28 mouse cellular contexts compared by ENCODE assay signal in genomic region chr11:84574834-84575233, GRCm38 (mm10). TPM values are rescaled to one million over a fixed set of nuclear protein-coding genes. Genes with fewer than 3 reads are reported as not detected.
DNase-seq lines count a peak whose midpoint lies in the region; ATAC-seq lines count a peak whose summit lies in the region.
"Had no signal": no experiment of that assay in that cellular context is flagged by ENCODE, and none has a peak within 500 bp of the region (broad histone marks: within the 10 kb centered on the region; RNA-seq: fewer than 3 reads in every experiment).

No protein-coding gene starts in this region.

- H3K4me1 ChIP-seq in forebrain, embryonic 10.5 days = peaks cover 51% of the 10 kb centered on the region
- H3K4me1 ChIP-seq in forebrain, embryonic 15.5 days = peaks cover 36% of the 10 kb centered on the region
- H3K4me1 ChIP-seq in midbrain, embryonic 15.5 days = peaks cover 34% of the 10 kb centered on the region
- H3K4me1 ChIP-seq in heart, embryonic 11.5 days (ENCODE audit: control insufficient read depth, insufficient read depth, low read length) = no peaks in the 10 kb centered on the region
- H3K4me1 ChIP-seq: heart, embryonic 12.5 days; liver, embryonic 15.5 days; lung, embryonic 15.5 days; megakaryocyte, embryonic 14.5 days had no signal

- ATAC-seq in forebrain, embryonic 15.5 days (replicated peaks) = no peak
- ATAC-seq in midbrain, embryonic 15.5 days (replicated peaks) = no peak
- ATAC-seq in heart, embryonic 11.5 days (replicated peaks; ENCODE audit: insufficient number of reproducible peaks, low FRiP score, low TSS enrichment) = no peak
- ATAC-seq: intestine, embryonic 16.5 days had no signal

- intact Hi-C loops in left cerebral cortex, postnatal 4 days (cut with DNase I) = no loop called here
- intact Hi-C loops in left cerebral cortex, postnatal 10 days (cut with DNase I) = no loop called here

- peak overlapping the region; percentile 30 for H3K27ac ChIP-seq in forebrain, embryonic 10.5 days
- no peak overlapping the region for H3K27ac ChIP-seq in forebrain, embryonic 15.5 days (replicated peaks)
- 0 out of 2 replicates have a peak overlapping the region, but pooled peaks have one; percentile 2 for H3K27ac ChIP-seq in midbrain, embryonic 15.5 days
- no peak overlapping the region for H3K27ac ChIP-seq in heart, embryonic 11.5 days (ENCODE audit: low read depth, low read length)
- H3K27ac ChIP-seq: hindbrain, embryonic 15.5 days; left cerebral cortex, adult 2 months; limb, embryonic 10.5 days; liver, embryonic 15.5 days; lung, embryonic 15.5 days had no signal

- H3K27me3 ChIP-seq in forebrain, embryonic 10.5 days (ENCODE audit: poor library complexity, severe bottlenecking) = peaks cover 90% of the 10 kb centered on the region
- peaks cover 10% of the 10 kb centered on the region for H3K27me3 ChIP-seq in forebrain, embryonic 15.5 days
- H3K27me3 ChIP-seq in midbrain, embryonic 15.5 days (replicated peaks) = no peaks in the 10 kb centered on the region; the same call in 1 of the 2 replicates
- H3K27me3 ChIP-seq in heart, embryonic 11.5 days (ENCODE audit: control insufficient read depth, insufficient read depth, low read length) = peaks cover 7% of the 10 kb centered on the region

- H3K9ac ChIP-seq in forebrain, embryonic 15.5 days (replicated peaks) = no peak overlapping the region
- H3K9ac ChIP-seq in midbrain, embryonic 15.5 days = no peak overlapping the region
- H3K9ac ChIP-seq in heart, embryonic 11.5 days (ENCODE audit: low read depth, low read length) = no peak overlapping the region
- H3K9ac ChIP-seq: heart, embryonic 12.5 days; hindbrain, embryonic 15.5 days; liver, embryonic 15.5 days; lung, embryonic 15.5 days had no signal

- 33% methylated on average over 8 of the region's 8 CpGs for WGBS in forebrain, embryonic 10.5 days
- 28% methylated on average over 8 of the region's 8 CpGs for WGBS in forebrain, embryonic 15.5 days
- WGBS in midbrain, embryonic 15.5 days = 14% methylated on average over 8 of the region's 8 CpGs
- WGBS in heart, embryonic 11.5 days (ENCODE audit: insufficient replicate concordance) = 58% methylated on average over 8 of the region's 8 CpGs

- DNase-seq in forebrain, embryonic 10.5 days (ENCODE audit: extremely low spot score, low spot score) = no peak
- DNase-seq in left cerebral cortex, postnatal 4 days = peak; percentile 64
- DNase-seq in left cerebral cortex, adult 11 months (ENCODE audit: low spot score) = no peak
- peak; percentile 48 for DNase-seq in embryo, embryonic 11 days
- DNase-seq in left cerebral cortex, postnatal 10 days (ENCODE audit: extremely low spot score in 1 of 2, low spot score in 2 of 2) = no peak
- DNase-seq: adrenal gland, postnatal 36 days; cerebellum, adult 11-12 months; cerebellum, postnatal 14 days; gastrocnemius, postnatal 10 days; heart, adult 11 months; heart, postnatal 10 days; kidney, postnatal 4 days; layer of hippocampus, adult 9-11 months; liver; lung, postnatal 36 days; thymus, adult 18-20 months; thymus, postnatal 4 days had no signal

- no peaks in the 10 kb centered on the region for H3K9me3 ChIP-seq in forebrain, embryonic 10.5 days
- no peaks in the 10 kb centered on the region for H3K9me3 ChIP-seq in forebrain, embryonic 15.5 days
- no peaks in the 10 kb centered on the region for H3K9me3 ChIP-seq in midbrain, embryonic 15.5 days
- H3K9me3 ChIP-seq in heart, embryonic 11.5 days (replicated peaks; ENCODE audit: control insufficient read depth, low read length) = no peaks in the 10 kb centered on the region
- H3K9me3 ChIP-seq: heart, embryonic 12.5 days; hindbrain, embryonic 15.5 days; limb, embryonic 10.5 days; liver, embryonic 15.5 days; lung, embryonic 15.5 days; megakaryocyte, embryonic 14.5 days had no signal

- no peaks in the 10 kb centered on the region for H3K36me3 ChIP-seq in forebrain, embryonic 10.5 days (replicated peaks)
- no peaks in the 10 kb centered on the region for H3K36me3 ChIP-seq in forebrain, embryonic 15.5 days
- no peaks in the 10 kb centered on the region for H3K36me3 ChIP-seq in midbrain, embryonic 15.5 days (replicated peaks)
- no peaks in the 10 kb centered on the region for H3K36me3 ChIP-seq in heart, embryonic 11.5 days (ENCODE audit: control insufficient read depth, insufficient read depth, low read length)
- H3K36me3 ChIP-seq: heart, embryonic 12.5 days; hindbrain, embryonic 15.5 days; limb, embryonic 10.5 days; liver, embryonic 15.5 days; lung, embryonic 15.5 days had no signal

- no peak overlapping the region for H3K4me2 ChIP-seq in forebrain, embryonic 15.5 days (replicated peaks)
- H3K4me2 ChIP-seq in midbrain, embryonic 15.5 days = no peak overlapping the region
- H3K4me2 ChIP-seq in heart, embryonic 11.5 days = no peak overlapping the region
- H3K4me2 ChIP-seq: heart, embryonic 12.5 days; hindbrain, embryonic 15.5 days; liver, embryonic 15.5 days; lung, embryonic 15.5 days had no signal

- H3K4me3 ChIP-seq in forebrain, embryonic 10.5 days = no peak overlapping the region
- H3K4me3 ChIP-seq in forebrain, embryonic 15.5 days = no peak overlapping the region
- H3K4me3 ChIP-seq in midbrain, embryonic 15.5 days = no peak overlapping the region
- H3K4me3 ChIP-seq in heart, embryonic 11.5 days (ENCODE audit: low read depth, low read length) = no peak overlapping the region
- H3K4me3 ChIP-seq: heart, embryonic 12.5 days; hindbrain, embryonic 15.5 days; left cerebral cortex, adult 2 months; limb, embryonic 10.5 days; liver, embryonic 15.5 days; lung, embryonic 15.5 days; megakaryocyte, embryonic 14.5 days had no signal

RNA-seq across cellular contexts. Expression of gene Lhx1, which starts 49.5 kb away (rescaled TPM):
- polyA plus RNA-seq in forebrain, embryonic 10.5 days (2016; fragmentation: Nextera tagmentation; extraction: Ambion mirVana) = 1.3 and 2.6 TPM in 2 replicates
- 3.4 and 4.8 TPM in 2 replicates for polyA plus RNA-seq in forebrain, embryonic 15.5 days (2015; fragmentation: Nextera tagmentation; extraction: Ambion mirVana)
- 1 to 10 TPM; 1.5 to 1.6 TPM for total RNA-seq in left cerebral cortex, postnatal 4 days (2021)
- polyA plus RNA-seq in midbrain, embryonic 15.5 days (2015; fragmentation: Nextera tagmentation; extraction: Ambion mirVana) = 36.8 and 43.3 TPM in 2 replicates
- under 1 TPM; 0.39 to 0.71 TPM for total RNA-seq in left cerebral cortex, postnatal 10 days (2021)
- polyA plus RNA-seq in heart, embryonic 11.5 days (2014; fragmentation: Nextera tagmentation; extraction: Ambion mirVana) = 0.04 and 0.06 TPM in 2 replicates
- total RNA-seq: adrenal gland, postnatal 36 days; gastrocnemius, postnatal 10 days; heart, postnatal 10 days had no signal

Comparison
In these comparisons a context has a peak if more than half of its experiments do, and no peak if none do; other contexts are left out.
1. DNase-seq: peak in left cerebral cortex, postnatal 4 days (single experiment) and embryo, embryonic 11 days (single experiment); none in forebrain, embryonic 10.5 days (single experiment), left cerebral cortex, adult 11 months (single experiment) and left cerebral cortex, postnatal 10 days (0 of 2).
2. H3K27ac ChIP-seq: peak in forebrain, embryonic 10.5 days (single experiment) and midbrain, embryonic 15.5 days (single experiment); none in forebrain, embryonic 15.5 days (single experiment) and heart, embryonic 11.5 days (single experiment).